Mouse (Mus musculus) embryonic facial prominence, embryonic 12.5 days (tissue): ENCODE data around the gene Edc3. TPM values are rescaled to one million over a fixed set of nuclear protein-coding genes. Genes with fewer than 3 reads are reported as not detected.

Experiments
- ATAC-seq: fragments of 200-750 bp; cut with Nextera tagmentation; 2 replicates; pipeline ENCODE4 v1.8.0; 2017; ENCODE audit not compliant: insufficient number of reproducible peaks, insufficient read depth, low FRiP score, low TSS enrichment
- H3K27ac ChIP-seq: fragments of 300-500 bp; sonication (generic); 2 replicates; pipeline ENCODE4 v1.5.1; 2016; ENCODE audit warnings: mild to moderate bottlenecking
- H3K27me3 ChIP-seq: fragments of 300-500 bp; sonication (generic); 2 replicates; pipeline ENCODE4 v1.6.1; 2016; ENCODE audit warnings: mild to moderate bottlenecking, moderate library complexity
- H3K36me3 ChIP-seq: fragments of 300-500 bp; sonication (generic); 2 replicates; pipeline ENCODE4 v1.6.1; 2016; ENCODE audit warnings: mild to moderate bottlenecking
- H3K4me1 ChIP-seq: fragments of 300-500 bp; sonication (generic); 2 replicates; pipeline ENCODE4 v1.6.1; 2016
- H3K4me2 ChIP-seq: fragments of 300-500 bp; sonication (generic); replicated peaks from 2 replicates; pipeline ENCODE4 v1.6.1; 2016; ENCODE audit warnings: mild to moderate bottlenecking, moderate library complexity
- H3K4me3 ChIP-seq: fragments of 300-500 bp; sonication (generic); 2 replicates; pipeline ENCODE4 v1.5.1; 2016; ENCODE audit warnings: mild to moderate bottlenecking
- H3K9ac ChIP-seq: fragments of 300-500 bp; sonication (generic); 2 replicates; pipeline ENCODE4 v1.6.1; 2016; ENCODE audit warnings: mild to moderate bottlenecking, moderate library complexity
- H3K9me3 ChIP-seq: fragments of 300-500 bp; sonication (generic); 2 replicates; pipeline ENCODE4 v1.6.1; 2016; ENCODE audit warnings: mild to moderate bottlenecking, moderate library complexity
- WGBS: fragments of 180-500 bp; shearing (Covaris S2); methylation state at CpG from one replicate; pipeline ENCODE4 v1.1.7; 2016; 5-methylcytosine and 5-hydroxymethylcytosine counted together
- polyA plus RNA-seq: library from polyadenylated mRNA; unstranded; fragments of >200 nt; fragmentation: Nextera tagmentation; extraction: Ambion mirVana; gene quantifications from 2 replicates; pipeline ENCODE4 v1.2.1, GENCODE M21; 2016

Gene Edc3
- polyA plus RNA-seq, 1 experiment from 2014 or later = 39.0 TPM

DNA sequence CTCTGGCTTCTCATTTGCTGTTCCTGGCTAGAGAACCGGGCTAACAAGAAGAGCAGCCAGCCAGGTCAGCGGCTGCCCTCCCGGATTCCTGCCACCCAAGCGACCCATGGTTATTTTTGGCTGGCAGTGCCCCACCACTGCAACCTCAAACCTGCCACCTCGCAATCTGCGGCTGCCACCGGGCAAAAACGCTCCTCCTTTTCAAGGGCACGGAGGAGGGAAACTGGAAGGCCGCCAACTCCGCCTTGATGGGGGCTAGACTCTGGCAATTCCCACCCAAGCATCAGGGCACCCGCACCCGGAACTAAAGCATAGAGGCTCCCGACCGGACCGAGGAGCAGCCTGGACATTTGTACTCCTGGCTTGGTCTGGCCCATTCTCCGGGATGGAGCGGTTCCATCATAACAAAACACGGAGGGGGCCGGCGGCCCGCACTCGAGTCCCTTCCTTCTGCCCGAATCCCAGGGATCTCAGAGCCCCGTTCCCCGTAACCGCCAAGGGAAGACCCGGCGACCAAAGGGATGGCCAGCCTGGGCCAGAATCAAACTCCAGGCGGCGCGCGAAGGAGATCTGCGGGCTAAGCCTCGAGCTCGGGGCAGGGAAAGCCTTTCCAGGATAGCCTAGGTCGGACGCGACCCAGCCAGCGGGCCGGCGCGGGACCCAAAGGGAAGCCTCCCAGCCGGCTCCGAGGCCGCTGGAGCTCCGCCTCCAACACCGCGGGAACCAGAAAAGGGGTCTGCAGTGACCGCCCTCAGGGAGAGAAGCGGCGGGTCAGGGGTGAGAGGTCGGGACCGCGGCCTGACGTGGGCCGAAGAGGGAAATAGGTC lies 56.0 kb downstream of the Edc3 start:
- peak; percentile 36 for ATAC-seq
- Histone ChIP-seq H3K9me3 (no peaks in the 10 kb centered on the region), H3K4me2 (peak overlapping the region; percentile 99), H3K4me1 (peaks cover 33% of the 10 kb centered on the region), H3K36me3 (peaks cover 24% of the 10 kb centered on the region), H3K27ac (peak overlapping the region; percentile 98), H3K9ac (peak overlapping the region; percentile 93), H3K4me3 (peak overlapping the region; percentile 91), H3K27me3 (no peaks in the 10 kb centered on the region)
- under 1% methylated on average over 57 of the region's 57 CpGs for WGBS

- H3K4me3 ChIP-seq = peak overlapping the region; percentile 91
- H3K9me3 ChIP-seq = no peaks in the 10 kb centered on the region
- peak; percentile 91 for ATAC-seq
- peaks cover 17% of the 10 kb centered on the region for H3K36me3 ChIP-seq
- H3K9ac ChIP-seq = peak overlapping the region; percentile 93
- H3K27me3 ChIP-seq = no peaks in the 10 kb centered on the region
- H3K4me2 ChIP-seq = peak overlapping the region; percentile 99
- peaks cover 33% of the 10 kb centered on the region for H3K4me1 ChIP-seq
- peak overlapping the region; percentile 98 for H3K27ac ChIP-seq
- under 1% methylated on average over 45 of the region's 45 CpGs for WGBS
Observed at GRCm38 (mm10) chr9:57764974-57765363, 56.6 kb downstream of the Edc3 start.

DNA sequence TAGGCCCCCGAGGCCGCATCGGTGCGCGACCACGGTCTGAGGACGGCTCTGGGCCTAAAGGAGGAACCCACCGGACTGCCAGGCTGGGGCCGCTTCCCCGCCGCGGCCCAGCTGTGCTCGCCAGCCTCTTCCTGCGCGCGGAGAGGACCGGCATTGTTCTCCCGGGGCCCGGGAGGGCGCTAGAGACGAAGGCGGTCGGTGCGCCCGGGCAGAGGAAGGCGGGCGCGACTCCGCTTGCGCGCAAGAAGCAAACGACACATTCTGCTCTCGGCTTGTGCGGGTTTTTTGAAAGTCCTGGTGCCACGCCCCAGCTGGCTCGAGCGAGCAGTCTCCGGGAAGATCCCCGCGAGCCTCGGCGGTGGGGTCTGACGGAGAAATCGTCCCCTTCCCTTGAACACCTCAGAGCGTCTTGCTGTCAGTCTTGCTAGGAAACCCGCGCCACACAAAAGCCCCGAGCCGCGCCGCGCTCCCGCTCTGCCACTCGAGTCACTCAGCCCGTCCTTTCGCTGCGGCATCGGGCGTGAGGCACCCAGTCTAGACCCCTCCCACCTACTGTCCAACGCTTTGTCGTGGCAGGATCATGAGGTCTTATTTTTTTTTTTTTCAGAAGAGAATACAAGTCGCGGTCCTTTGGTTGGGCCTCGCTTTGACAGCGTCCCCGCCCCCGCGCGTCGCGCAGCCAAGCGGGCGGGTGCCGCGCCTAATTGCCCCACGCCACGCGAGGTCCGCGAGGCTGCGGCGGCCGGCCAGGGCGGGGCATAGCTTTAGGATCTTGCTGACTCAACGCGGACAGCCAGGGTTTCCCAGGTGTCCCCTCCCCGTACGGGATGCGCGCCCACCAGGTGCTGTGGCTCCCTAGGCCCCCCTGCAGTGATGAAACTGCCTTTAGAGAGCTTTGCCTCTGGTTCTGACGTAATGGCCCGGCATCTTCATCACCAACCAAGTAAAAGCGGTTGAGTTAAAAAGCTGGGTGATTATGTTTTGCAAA lies 57.3 kb downstream of the Edc3 start, which contains the start of gene Clk3:
Clk3 (minus strand) TSS at position 497 of the 988 bp plus-strand sequence.
- Histone ChIP-seq H3K9ac (peak within 1 kb of the TSS; percentile 93), H3K27me3 (no peaks in the 10 kb centered on the region), H3K4me3 (peak within 1 kb of the TSS; percentile 91), H3K36me3 (peaks cover 11% of the 10 kb centered on the region), H3K27ac (peak within 1 kb of the TSS; percentile 98), H3K4me2 (peak within 1 kb of the TSS; percentile 99), H3K9me3 (no peaks in the 10 kb centered on the region), H3K4me1 (peaks cover 33% of the 10 kb centered on the region)
- peak; percentile 24; the same call in 1 of the 2 replicates for ATAC-seq
- under 1% methylated on average over 93 of the region's 93 CpGs for WGBS

DNA sequence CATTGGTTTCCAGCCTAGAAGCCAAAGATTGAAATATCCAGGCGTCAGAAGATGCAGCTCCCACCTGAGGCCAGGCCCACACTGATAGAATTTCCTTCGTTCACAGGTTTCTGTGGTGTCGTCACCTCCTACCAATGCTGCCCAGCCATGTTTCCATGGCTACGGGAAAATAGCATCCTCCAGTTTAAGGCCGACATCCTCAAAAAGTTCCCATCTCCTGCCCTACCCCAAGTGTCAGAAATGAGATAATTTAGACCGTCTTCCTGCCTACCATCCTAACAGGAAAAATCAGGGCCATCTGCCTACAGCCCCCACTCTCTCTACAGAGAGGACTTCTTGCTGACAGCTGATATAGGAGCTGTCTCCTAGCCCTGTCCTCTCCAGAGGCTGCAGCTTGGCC lies 58.1 kb downstream of the Edc3 start:
- Histone ChIP-seq H3K4me3 (peak overlapping the region; percentile 91), H3K27ac (0 out of 2 replicates have a peak overlapping the region, but pooled peaks have one; percentile 98), H3K9ac (peak overlapping the region; percentile 93), H3K9me3 (no peaks in the 10 kb centered on the region), H3K27me3 (no peaks in the 10 kb centered on the region), H3K4me1 (peaks cover 33% of the 10 kb centered on the region), H3K4me2 (peak overlapping the region; percentile 99), H3K36me3 (peaks cover 3% of the 10 kb centered on the region; the same call in 1 of the 2 replicates)
- ATAC-seq = no peak
- WGBS = 36% methylated on average over 6 of the region's 6 CpGs

GRCm38 (mm10) chr9:57767231-57767630 lies 58.9 kb downstream of the Edc3 start:
- Histone ChIP-seq H3K4me1 (peaks cover 26% of the 10 kb centered on the region), H3K9ac (no peak overlapping the region), H3K27me3 (no peaks in the 10 kb centered on the region), H3K27ac (no peak overlapping the region), H3K4me3 (no peak overlapping the region), H3K36me3 (no peaks in the 10 kb centered on the region), H3K9me3 (no peaks in the 10 kb centered on the region), H3K4me2 (no peak overlapping the region)
- no peak for ATAC-seq
- 93% methylated on average over 4 of the region's 4 CpGs for WGBS

- no peak for ATAC-seq
- H3K27ac ChIP-seq = no peak overlapping the region; the same call in 1 of the 2 replicates
- WGBS = 67% methylated on average over 2 of the region's 2 CpGs
- no peaks in the 10 kb centered on the region for H3K36me3 ChIP-seq
- no peak overlapping the region for H3K4me2 ChIP-seq
- H3K9ac ChIP-seq = no peak overlapping the region
- no peak overlapping the region for H3K4me3 ChIP-seq
- peaks cover 7% of the 10 kb centered on the region for H3K4me1 ChIP-seq
- H3K27me3 ChIP-seq = no peaks in the 10 kb centered on the region
- H3K9me3 ChIP-seq = no peaks in the 10 kb centered on the region
Observed at GRCm38 (mm10) chr9:57769539-57770069, 61.3 kb downstream of the Edc3 start.

DNA sequence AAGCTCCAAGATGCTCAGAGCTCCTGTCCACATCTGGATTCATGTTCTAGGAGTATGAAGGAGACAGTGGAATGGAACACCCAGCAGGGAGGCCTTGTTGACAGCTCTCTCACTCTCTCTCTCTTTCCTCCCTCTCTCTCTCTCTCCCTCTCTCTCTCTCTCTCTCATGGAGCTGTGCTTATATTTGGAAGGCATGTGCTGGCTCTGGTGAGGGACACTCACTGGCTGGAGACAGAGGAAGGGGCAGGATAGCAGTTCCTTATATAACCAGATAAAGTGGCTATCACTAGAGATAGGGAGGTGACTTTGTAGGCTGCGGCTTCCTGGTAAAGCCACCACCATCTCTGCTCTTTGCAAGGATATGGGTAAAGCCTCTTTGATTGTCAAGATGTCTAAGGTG lies 61.9 kb downstream of the Edc3 start:
- H3K27me3 ChIP-seq = no peaks in the 10 kb centered on the region
- no peaks in the 10 kb centered on the region for H3K9me3 ChIP-seq
- H3K4me3 ChIP-seq = no peak overlapping the region
- H3K36me3 ChIP-seq = no peaks in the 10 kb centered on the region
- no peak overlapping the region; the same call in 1 of the 2 replicates for H3K27ac ChIP-seq
- no peak overlapping the region for H3K4me2 ChIP-seq
- no peak for ATAC-seq
- no peak overlapping the region for H3K9ac ChIP-seq
- 92% methylated on average over 1 of the region's 1 CpGs for WGBS
- H3K4me1 ChIP-seq = peaks cover 7% of the 10 kb centered on the region

GRCm38 (mm10) chr9:57770836-57771235 lies 62.5 kb downstream of the Edc3 start:
- Histone ChIP-seq H3K9me3 (no peaks in the 10 kb centered on the region), H3K27ac (no peak overlapping the region), H3K9ac (no peak overlapping the region), H3K36me3 (no peaks in the 10 kb centered on the region), H3K4me2 (no peak overlapping the region), H3K27me3 (no peaks in the 10 kb centered on the region), H3K4me3 (no peak overlapping the region), H3K4me1 (peaks cover 7% of the 10 kb centered on the region)
- ATAC-seq = no peak
- WGBS = 83% methylated on average over 2 of the region's 2 CpGs

DNA sequence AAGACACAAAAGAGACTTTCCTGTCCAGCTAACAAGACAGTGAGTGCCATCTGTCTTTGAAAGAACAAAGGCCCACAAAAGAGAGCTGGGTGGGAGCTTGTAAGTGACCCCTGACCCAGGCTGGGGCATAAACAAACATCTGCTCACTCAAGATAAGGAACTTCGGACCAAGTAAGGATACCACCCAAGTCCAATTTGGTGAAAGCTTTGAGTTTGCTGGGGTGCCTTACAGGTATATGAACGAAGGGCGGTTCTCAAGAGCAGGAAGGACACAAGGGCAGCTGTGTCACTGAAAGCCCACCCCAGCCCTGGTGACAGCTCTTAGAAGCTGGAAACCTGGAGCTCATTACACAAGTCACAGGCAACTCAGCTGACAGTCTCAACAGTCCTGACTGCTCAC lies 65.4 kb downstream of the Edc3 start:
- Histone ChIP-seq H3K4me2 (no peak overlapping the region), H3K27ac (no peak overlapping the region), H3K9ac (no peak overlapping the region), H3K4me3 (no peak overlapping the region), H3K27me3 (no peaks in the 10 kb centered on the region), H3K9me3 (no peaks in the 10 kb centered on the region), H3K4me1 (no peaks in the 10 kb centered on the region), H3K36me3 (no peaks in the 10 kb centered on the region)
- ATAC-seq = no peak
- 72% methylated on average over 3 of the region's 3 CpGs for WGBS

GRCm38 (mm10) chr9:57774168-57774567 lies 65.8 kb downstream of the Edc3 start:
- H3K36me3 ChIP-seq = no peaks in the 10 kb centered on the region
- no peaks in the 10 kb centered on the region for H3K27me3 ChIP-seq
- H3K27ac ChIP-seq = no peak overlapping the region
- H3K4me2 ChIP-seq = no peak overlapping the region
- no peak for ATAC-seq
- 12% methylated on average over 1 of the region's 1 CpGs for WGBS
- H3K4me1 ChIP-seq = no peaks in the 10 kb centered on the region
- no peak overlapping the region for H3K4me3 ChIP-seq
- H3K9me3 ChIP-seq = no peaks in the 10 kb centered on the region
- H3K9ac ChIP-seq = no peak overlapping the region

- no peaks in the 10 kb centered on the region for H3K4me1 ChIP-seq
- no peak overlapping the region for H3K27ac ChIP-seq
- 72% methylated on average over 5 of the region's 5 CpGs for WGBS
Observed at GRCm38 (mm10) chr9:57775026-57775425, 66.7 kb downstream of the Edc3 start.

More at GRCm38 (mm10) chr9:57775026-57775425, 66.7 kb downstream of the Edc3 start:
- Histone ChIP-seq H3K9ac (no peak overlapping the region), H3K9me3 (no peaks in the 10 kb centered on the region), H3K4me2 (no peak overlapping the region), H3K27me3 (no peaks in the 10 kb centered on the region), H3K4me3 (no peak overlapping the region), H3K36me3 (no peaks in the 10 kb centered on the region)
- no peak for ATAC-seq
